Mouse (Mus musculus): ENCODE results near the gene Gm438.
"Not testable (repeated sequence)": the region's sequence is repeated elsewhere in the genome, so short reads cannot be mapped to it uniquely, and the experiment has no call there.

Gene Gm438

DNA sequence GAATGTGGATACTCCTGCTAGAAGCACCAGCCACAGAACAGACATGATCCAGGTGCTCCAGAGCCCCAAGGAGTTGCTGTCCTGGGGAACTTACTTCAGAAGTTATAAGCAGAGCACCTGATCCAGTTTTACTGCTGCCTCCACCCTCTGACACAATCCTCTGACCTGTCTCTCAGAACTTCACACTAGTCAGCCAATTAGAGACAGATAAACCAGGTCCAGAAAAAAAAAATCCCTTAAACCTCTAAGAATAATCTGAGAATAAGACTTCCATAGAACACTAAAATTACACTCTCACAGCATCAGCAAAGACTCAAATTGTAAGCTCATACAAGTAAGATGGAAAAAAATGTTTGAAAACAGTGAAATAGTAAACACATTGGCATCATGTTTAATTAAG is at the start of gene Gm438:
TSS of gene Gm438 (minus strand) at position 101 of the 400 bp plus-strand sequence.
- no peak for DNase-seq (ENCODE audit: low spot score in 2 of 2)

DNA sequence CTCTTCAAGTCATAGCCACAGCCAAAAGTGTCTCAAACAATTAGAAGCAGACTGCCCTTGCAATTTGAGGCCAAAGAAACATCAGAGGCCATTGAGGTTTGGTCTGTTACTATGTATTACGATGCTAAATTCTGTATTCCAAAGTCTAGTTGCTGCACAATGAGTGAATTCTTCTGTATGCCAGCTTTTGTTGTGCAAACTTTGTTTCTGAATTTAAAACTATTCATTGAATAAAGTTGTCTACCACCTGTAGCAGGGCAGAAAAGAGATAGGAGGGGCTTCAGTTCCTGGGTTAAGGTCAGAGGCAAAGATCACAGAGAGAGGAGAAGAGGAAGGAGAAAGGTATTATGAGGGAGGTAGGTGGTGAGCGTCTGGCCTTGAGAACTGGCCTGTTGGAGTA is 38.3 kb upstream of the Gm438 start:
- no peak for DNase-seq (ENCODE audit: low spot score in 2 of 2)

DNA sequence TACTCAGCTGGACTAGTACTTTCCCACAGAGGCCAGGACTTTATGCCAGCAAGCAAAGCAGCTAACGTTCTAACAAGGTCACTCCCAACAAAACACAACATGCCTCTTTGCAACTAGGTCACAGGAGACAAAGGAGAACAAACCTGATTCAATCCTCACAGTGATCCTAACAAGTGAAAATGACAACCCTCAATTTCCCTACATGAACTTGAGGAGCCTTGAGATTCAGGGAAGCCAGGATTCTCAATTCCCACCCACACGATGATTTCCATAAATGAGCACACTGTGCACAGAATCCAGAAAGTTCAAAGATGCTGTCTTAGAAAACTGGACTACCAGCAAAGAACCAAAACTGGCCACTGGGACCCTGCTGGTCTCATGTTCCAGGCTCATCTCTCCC is 37.6 kb upstream of the Gm438 start:
- DNase-seq (ENCODE audit: low spot score in 2 of 2), result no peak

DNA sequence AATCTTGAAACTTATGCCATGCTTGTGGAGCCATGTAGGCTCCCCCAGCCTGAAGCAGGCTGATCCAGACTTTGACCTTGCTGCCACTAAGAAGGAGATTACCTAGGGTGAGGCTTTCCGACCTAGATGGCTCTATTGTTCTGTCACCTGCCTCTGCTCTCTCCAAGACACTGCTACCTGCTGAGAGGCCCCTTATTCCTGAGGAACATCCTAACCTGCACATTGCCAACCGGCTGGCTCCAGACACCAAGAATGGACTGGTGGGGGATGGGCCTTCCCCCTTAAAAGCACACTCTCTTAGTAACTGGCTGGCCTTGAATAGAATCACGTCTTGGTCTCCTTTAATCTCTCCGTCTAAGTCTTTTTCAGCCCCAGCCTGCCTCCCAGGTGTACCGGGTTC is 20.8 kb upstream of the Gm438 start:
- DNase-seq (ENCODE audit: low spot score in 2 of 2), result not testable (repeated sequence)

DNA sequence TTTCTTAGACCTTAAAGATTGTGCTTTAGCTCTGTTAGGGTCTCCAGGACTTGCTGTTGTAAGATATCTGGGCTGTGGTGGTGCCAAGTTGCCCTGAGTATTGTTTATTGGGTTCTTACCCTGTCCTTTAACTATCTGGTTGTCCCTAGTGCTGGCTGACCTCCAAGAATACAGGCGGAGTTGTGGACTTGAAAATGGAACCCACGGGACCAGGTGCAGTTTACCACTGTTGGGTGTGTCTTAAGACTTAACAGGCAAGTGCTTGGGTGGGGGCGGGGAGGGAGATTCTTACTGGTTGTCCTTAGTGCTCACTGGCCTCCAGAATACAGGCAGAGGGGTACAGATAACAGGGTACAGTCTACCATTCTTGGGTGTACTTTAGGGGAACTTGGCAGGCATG is 17.2 kb upstream of the Gm438 start:
- no peak for DNase-seq (ENCODE audit: low spot score in 2 of 2)

DNA sequence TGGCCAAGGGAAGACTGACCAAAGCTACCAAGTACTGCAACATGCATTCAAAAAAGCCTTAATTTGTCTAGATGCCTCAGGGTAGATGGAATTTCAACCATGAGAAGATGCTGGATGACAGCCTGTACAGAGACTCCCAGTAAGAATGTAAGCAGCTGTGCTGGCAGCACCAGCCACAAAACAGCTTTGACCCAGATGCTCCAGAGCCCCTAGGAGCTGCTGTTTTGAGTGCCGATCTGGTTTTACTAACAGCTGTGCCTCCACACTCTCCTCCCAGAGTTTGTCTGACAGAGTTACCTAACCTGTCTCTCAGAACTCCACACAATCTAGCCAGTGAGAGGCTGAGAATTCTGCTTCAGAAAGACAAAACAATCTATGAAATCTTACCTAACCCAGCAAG is 3.8 kb upstream of the Gm438 start:
- DNase-seq (ENCODE audit: low spot score in 2 of 2), result no peak

DNA sequence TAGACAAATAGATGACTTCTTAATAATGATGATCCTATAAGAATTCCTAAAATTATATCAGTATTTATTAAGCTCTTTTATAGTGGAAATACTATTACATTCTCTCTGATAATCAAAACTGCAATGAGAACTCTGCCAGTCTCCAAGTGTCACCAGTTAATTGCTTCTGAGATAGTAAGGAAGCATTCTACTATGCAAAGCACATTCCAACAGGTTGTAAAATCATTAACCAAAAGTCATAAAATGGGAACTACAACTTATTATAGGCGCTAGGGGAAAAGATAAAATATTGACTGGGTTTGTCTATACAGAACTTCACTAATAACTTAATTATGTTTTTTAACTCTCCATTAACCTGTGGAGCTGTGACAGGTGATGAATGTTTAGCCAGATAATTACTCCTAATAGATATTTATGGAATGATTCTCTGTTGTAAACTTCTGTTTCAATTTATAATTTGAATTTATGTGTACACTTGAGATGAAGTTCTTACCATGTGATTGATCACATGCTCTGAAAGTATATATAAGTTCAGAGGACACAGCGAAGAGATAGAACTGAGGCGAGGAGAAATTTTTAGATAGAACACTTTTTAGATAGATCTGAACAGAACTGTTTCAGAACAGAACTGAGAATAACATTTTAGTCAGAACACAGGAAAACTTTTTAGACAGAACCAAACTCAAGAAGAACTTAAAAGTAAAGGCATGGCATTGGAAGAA is 3.7 kb downstream of the Gm438 start:
- DNase-seq (ENCODE audit: low spot score in 2 of 2), result no peak

DNA sequence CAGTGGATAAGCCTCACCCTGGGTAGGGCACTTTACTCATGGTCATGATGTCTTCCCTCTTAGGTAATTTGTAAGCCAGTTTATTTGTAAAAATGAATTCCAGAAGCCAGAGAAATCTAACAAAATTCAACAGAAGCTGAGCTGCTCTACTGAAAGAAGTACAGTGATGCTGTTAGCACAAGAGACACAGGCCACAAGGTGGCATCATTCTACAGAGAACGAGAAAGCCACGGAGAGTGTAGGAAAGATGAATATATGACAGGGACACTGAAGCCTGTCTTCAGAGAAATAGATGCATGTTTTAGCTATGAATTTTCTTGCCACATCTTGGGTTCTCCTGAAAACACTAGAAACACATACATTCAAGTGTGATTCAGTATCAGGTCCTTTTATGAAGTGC is 20.7 kb downstream of the Gm438 start:
- peak in 1 of 2 experiments; percentile 41 for DNase-seq (ENCODE audit: low spot score in 2 of 2)

DNA sequence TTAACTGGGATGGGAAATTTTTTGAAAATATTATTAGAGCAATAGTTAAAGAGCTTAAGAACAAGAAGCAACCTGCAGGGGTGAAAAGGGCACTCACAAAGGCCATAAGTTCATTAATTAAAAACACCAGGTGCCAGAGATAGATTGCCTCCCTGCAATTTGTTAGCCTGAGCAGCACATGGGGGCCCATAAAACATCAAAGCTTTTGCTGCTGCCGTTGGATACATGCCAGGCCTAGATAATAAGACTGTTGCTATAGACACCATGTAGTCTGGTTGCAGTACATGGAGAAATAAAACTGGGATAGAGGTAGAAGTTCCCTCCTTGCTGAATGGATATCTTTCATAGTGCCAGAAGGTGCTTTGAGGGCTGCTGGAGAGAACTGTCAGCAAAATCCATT is 37.2 kb downstream of the Gm438 start:
- no peak for DNase-seq (ENCODE audit: low spot score in 2 of 2)
